Mouse (Mus musculus) lung, postnatal 10 days (tissue): ENCODE results near the gene Gpr3.
A peak's percentile ranks its signal among the peaks of the same experiment; 100 is the strongest.

Experiments
- DNase-seq: peaks from one replicate; pipeline ENCODE4 v3.0.0; 2021

The Gpr3 gene

GRCm38 (mm10) chr4:133197801-133198286 lies 14.5 kb downstream of the Gpr3 start:
- peak; percentile 47 for DNase-seq

- DNase-seq = no peak
Measured at GRCm38 (mm10) chr4:133197355-133197754, 15.0 kb downstream of the Gpr3 start.

GRCm38 (mm10) chr4:133196852-133197251 lies 15.5 kb downstream of the Gpr3 start:
- DNase-seq = no peak

- no peak for DNase-seq
Measured at GRCm38 (mm10) chr4:133196136-133196535, 16.2 kb downstream of the Gpr3 start.

GRCm38 (mm10) chr4:133195014-133195413 lies 17.3 kb downstream of the Gpr3 start:
- no peak for DNase-seq

GRCm38 (mm10) chr4:133194482-133194881 lies 17.9 kb downstream of the Gpr3 start:
- DNase-seq = no peak

GRCm38 (mm10) chr4:133189396-133189795 lies 22.9 kb downstream of the Gpr3 start:
- DNase-seq = no peak

- no peak for DNase-seq
Measured at GRCm38 (mm10) chr4:133186856-133187255, 25.5 kb downstream of the Gpr3 start.

- no peak for DNase-seq
Measured at GRCm38 (mm10) chr4:133185893-133186292, 26.4 kb downstream of the Gpr3 start.

- peak; percentile 87 for DNase-seq
Measured at GRCm38 (mm10) chr4:133184898-133185665, 27.3 kb downstream of the Gpr3 start.

GRCm38 (mm10) chr4:133184031-133184897 lies 28.1 kb downstream of the Gpr3 start:
- DNase-seq = no peak

GRCm38 (mm10) chr4:133182439-133183033 lies 29.8 kb downstream of the Gpr3 start:
- no peak for DNase-seq

- DNase-seq = no peak
Measured at GRCm38 (mm10) chr4:133179258-133179657, 33.1 kb downstream of the Gpr3 start.

- DNase-seq = no peak
Measured at GRCm38 (mm10) chr4:133178305-133178704, 34.0 kb downstream of the Gpr3 start.

GRCm38 (mm10) chr4:133176761-133177403 lies 35.5 kb downstream of the Gpr3 start:
- no peak for DNase-seq

- DNase-seq = peak; percentile 21
Measured at GRCm38 (mm10) chr4:133175998-133176760, 36.2 kb downstream of the Gpr3 start.

GRCm38 (mm10) chr4:133175274-133175673 lies 37.1 kb downstream of the Gpr3 start:
- no peak for DNase-seq

- peak; percentile 58 for DNase-seq
Measured at GRCm38 (mm10) chr4:133174361-133174760, 38.0 kb downstream of the Gpr3 start.

- DNase-seq = no peak
Measured at GRCm38 (mm10) chr4:133172451-133172850, 39.9 kb downstream of the Gpr3 start.

GRCm38 (mm10) chr4:133170616-133171015 lies 41.7 kb downstream of the Gpr3 start:
- DNase-seq = peak; percentile 47

GRCm38 (mm10) chr4:133170056-133170524 lies 42.2 kb downstream of the Gpr3 start:
- DNase-seq = peak; percentile 22
